Mouse (Mus musculus): ENCODE measurements at regions not wholly inside any gene's neighbourhood (a gene's known extent, or its start where the extent isn't known, plus 50 kb on each side); places are given as distances from the start of the nearest gene placed in this dataset.
A peak's percentile ranks its signal among the peaks of the same experiment; 100 is the strongest.
"Not testable (repeated sequence)": the region's sequence is repeated elsewhere in the genome, so short reads cannot be mapped to it uniquely, and the experiment has no call there.

DNA sequence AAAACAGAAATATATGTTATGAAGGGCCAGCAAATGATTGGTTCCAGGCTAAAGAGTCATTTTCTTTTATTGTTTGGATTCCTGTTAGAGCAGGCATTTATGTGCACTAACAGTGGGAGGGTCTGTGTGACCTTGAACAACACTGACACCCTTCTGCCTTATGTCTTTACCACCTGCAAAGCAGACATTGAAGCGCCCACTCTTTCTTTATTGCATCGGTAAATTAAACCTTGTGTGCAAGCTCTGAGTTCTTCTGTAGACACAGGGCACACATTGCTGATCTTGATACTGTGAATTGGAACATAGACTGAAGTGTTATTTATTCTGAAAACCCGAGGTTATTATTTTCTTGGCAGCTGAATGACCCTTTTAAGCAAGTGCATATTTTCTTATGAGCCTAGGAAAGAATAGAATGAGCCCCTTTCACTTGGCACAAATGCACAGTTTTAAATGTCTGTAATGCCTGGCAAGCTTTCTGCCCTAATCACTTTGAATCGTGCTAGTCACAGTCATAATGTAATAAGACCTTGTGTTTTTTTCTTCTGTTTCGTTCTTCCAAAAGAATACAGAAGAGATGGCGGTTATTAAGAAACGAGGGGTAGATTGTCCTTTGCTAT lies 125.1 kb upstream of the Cobl start:
- DNase-seq (ENCODE audit: low spot score): no peak

DNA sequence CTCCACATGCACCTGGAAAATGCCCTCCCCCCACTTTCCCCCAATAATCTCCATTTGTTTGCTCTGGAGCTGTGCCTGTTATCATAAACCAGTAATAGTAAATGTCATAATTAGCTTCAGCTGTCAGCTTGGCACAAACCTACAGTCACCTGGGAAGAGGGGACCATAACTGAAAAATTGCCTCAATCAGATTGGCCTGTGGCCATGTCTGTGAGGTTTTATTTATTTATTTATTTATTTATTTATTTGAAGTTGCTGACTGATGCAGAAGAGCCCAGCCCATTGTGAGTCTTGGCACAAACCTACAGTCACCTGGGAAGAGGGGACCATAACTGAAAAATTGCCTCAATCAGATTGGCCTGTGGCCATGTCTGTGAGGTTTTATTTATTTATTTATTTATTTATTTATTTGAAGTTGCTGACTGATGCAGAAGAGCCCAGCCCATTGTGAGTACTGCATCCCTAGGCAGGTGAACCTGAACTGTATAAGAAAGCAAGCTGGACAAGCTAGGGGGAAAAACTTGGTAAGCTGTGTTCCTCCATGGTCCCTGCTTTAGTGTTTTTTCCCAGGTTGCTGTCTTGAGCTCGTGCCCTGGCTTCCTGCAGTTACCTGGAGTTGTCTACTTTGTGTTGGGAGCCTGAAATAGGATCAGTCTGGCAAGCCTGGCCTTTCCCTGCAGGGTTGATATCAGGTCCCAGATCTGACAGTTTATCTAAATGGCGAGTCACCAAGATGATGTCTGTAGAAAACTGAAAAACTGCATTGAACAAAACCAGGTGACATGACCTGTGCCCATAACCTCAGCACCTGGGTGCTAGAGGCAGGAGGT lies 120.3 kb upstream of the Cobl start:
- not testable (repeated sequence) for DNase-seq (ENCODE audit: low spot score)

GRCm38 (mm10) chr11:12578999-12579576 lies 114.3 kb upstream of the Cobl start:
- no peak for DNase-seq (ENCODE audit: low spot score)

DNA sequence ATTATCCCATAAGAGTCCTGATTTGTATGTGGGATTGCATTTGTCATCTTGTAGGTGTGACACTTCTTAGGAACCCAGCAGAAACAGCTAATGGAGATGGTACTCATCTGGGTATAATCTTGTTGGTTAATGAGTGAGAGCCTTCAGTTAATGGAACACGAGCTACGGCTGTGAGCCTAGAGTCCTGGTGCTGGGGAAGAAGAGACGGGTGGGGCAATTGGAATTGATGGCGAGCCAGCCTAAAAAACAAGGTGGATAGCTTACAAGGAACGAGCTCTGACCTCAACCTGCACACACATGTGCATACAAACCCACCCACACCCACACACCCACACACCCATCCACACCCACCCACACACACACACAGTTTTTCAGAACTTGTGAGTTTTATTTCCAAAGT lies 94.9 kb upstream of the Cobl start:
- no peak for DNase-seq (ENCODE audit: low spot score)

- DNase-seq (ENCODE audit: low spot score): peak; percentile 31
Observed at GRCm38 (mm10) chr11:12558995-12559633, 94.4 kb upstream of the Cobl start.

DNA sequence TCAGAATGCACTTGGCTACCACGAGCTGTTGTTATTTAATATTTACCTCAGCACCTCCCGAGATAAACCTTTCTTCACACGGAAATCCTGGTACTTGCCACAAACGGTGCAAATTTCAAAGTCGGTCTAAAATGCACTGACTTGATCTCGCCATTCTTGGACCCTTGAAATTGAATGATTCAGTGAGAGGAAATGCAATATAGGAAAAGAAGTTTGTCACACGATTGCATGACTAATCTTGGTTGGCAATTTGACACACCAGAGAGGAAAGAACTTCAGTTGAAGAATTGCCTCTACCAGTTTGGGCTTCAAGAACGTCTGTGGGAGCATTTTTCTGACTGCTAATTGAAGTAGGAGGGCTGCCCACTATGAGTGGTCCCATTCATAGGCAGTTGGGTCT lies 93.4 kb upstream of the Cobl start:
- no peak for DNase-seq (ENCODE audit: low spot score)

GRCm38 (mm10) chr11:12545771-12546170 lies 81.0 kb upstream of the Cobl start:
- DNase-seq (ENCODE audit: low spot score): no peak

DNA sequence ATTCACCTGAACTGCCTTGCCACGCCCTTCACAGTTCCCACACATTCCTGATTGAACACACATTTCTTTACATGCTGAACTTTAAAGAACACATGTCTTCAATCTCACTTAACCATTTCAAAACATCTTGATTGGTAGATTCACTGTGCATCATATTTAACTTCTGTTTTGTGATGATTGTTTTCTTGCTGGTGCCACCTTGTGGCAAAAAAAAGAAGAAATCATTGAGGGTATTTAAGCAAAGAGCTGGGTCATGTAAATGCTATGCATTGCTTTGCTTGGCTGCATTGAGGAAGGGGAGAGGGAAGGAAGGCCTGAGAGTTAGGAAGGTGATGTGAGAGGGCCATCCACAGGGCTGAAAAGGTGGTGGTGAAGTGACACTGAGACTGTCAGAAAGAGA lies 78.3 kb upstream of the Cobl start:
- DNase-seq (ENCODE audit: low spot score): no peak

DNA sequence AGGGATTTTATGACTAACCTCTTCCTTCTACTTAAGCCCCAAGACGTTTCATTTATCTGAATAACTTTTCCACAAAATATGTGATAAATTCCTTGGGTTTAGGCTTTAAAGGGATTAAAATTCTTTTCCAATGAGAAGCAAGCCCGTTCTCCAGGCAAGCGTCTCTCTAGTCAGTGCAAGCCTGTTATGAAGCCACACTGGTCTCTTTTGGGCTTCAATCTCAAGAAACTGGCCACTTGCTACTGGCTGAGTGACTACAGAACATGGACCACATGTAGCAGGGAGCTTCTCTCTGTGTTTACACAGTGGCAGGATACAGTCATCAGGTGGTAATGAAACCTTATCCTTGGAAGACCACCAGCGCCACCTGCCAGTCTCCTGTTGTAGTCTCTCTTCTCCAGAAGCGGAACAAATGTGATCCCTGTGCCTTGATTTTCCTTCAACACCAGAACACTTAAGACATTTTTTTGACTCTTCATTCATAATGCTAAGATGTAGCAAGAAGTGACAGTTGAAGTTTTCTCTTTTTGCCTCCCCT lies 75.6 kb upstream of the Cobl start:
- DNase-seq (ENCODE audit: low spot score): no peak

DNA sequence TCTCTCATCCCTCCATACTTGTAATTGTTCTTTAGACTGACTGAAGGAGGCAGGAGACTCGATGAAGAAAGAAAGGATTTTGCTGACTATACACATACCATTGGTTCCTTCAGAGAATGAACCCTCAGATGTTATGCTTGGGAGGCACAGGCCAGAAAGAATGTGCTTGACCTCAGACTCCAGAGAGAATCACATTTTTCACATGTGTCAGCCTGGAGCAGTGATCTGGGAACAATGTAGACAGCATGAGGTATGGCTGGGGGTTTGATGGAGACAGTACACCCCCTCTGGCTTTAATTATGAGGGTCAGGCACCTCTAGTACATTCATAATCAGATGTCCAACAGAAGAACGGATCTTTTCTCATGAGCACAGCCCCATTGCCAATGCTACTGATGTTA lies 70.3 kb upstream of the Cobl start:
- DNase-seq (ENCODE audit: low spot score): no peak

GRCm38 (mm10) chr11:12532288-12532687 lies 67.5 kb upstream of the Cobl start:
- DNase-seq (ENCODE audit: low spot score): peak; percentile 66

- not testable (repeated sequence) for DNase-seq (ENCODE audit: low spot score)
Observed at GRCm38 (mm10) chr11:12522063-12522462, 57.3 kb upstream of the Cobl start.

GRCm38 (mm10) chr11:12521286-12521685 lies 56.5 kb upstream of the Cobl start:
- no peak for DNase-seq (ENCODE audit: low spot score)

- DNase-seq (ENCODE audit: low spot score): peak; percentile 10
Observed at GRCm38 (mm10) chr11:12516374-12516773, 51.6 kb upstream of the Cobl start.

Data from lung, postnatal 25 days (tissue).